ENCODE assay signal across 8 mouse cellular contexts in genomic region chr9:22002194-22003162, GRCm38 (mm10). TPM values are rescaled to one million over a fixed set of nuclear protein-coding genes. Genes with fewer than 3 reads are reported as not detected.
DNase-seq lines count a peak whose midpoint lies in the region; ATAC-seq and TF ChIP-seq lines count a peak whose summit lies in the region.

Ccdc151 (minus strand) TSS chr9:22002634.
Prkcsh (plus strand) TSS chr9:22002806.

- TF ChIP-seq CTCF in E14TG2a.4 (conservative IDR thresholded peaks at IDR 0.05; ENCODE audit: low read length): no peak
- TF ChIP-seq CTCF in heart, postnatal 0 days (IDR thresholded peaks at IDR 0.05; ENCODE audit: low read depth): no peak
- 0 out of 2 replicates have a peak, but pooled peaks have one; percentile 4 for TF ChIP-seq CTCF in testis, adult 2 months (IDR thresholded peaks at IDR 0.05; ENCODE audit: control insufficient read depth, insufficient read depth, insufficient replicate concordance, low read depth, low read length)

- TF ChIP-seq POLR2A in testis, adult 2 months (IDR thresholded peaks at IDR 0.05; ENCODE audit: control insufficient read depth, low read depth, low read length): peak; percentile 81

- peak within 1 kb of the TSS; percentile 95 for H3K4me3 ChIP-seq in E14TG2a.4 (replicated peaks; ENCODE audit: low read length)
- H3K4me3 ChIP-seq in forebrain, embryonic 12.5 days (replicated peaks): peak within 1 kb of the TSS; percentile 66
- peak within 1 kb of the TSS; percentile 67 for H3K4me3 ChIP-seq in heart, postnatal 0 days (ENCODE audit: low read depth, low read length)
- peak within 1 kb of the TSS; percentile 76 for H3K4me3 ChIP-seq in liver, embryonic 16.5 days (ENCODE audit: low read depth, low read length)
- peak within 1 kb of the TSS; percentile 75 for H3K4me3 ChIP-seq in neural tube, embryonic 13.5 days
- H3K4me3 ChIP-seq in testis, adult 2 months (ENCODE audit: control insufficient read depth, low read depth, low read length): peak within 1 kb of the TSS; percentile 83

- H3K4me2 ChIP-seq in forebrain, embryonic 12.5 days: peak within 1 kb of the TSS; percentile 85
- peak within 1 kb of the TSS; percentile 76 for H3K4me2 ChIP-seq in heart, postnatal 0 days (ENCODE audit: low read depth, low read length)
- H3K4me2 ChIP-seq in liver, embryonic 16.5 days (ENCODE audit: low read depth, low read length): peak within 1 kb of the TSS; percentile 90
- H3K4me2 ChIP-seq in neural tube, embryonic 13.5 days: peak within 1 kb of the TSS; percentile 94

- peak; percentile 99 for DNase-seq in c-Kit-positive CD71-positive TER-119-positive erythroid progenitor cells, embryonic 14.5 days (ENCODE audit: low spot score)
- peak; percentile 99 for DNase-seq in heart, postnatal 0 days (ENCODE audit: low spot score)
- DNase-seq in kidney, postnatal 4 days: peak; percentile 99 to 100

- peaks cover 48% of the 10 kb centered on the region for H3K4me1 ChIP-seq in E14TG2a.4 (replicated peaks; ENCODE audit: low read depth, low read length)
- H3K4me1 ChIP-seq in forebrain, embryonic 12.5 days: peaks cover 29% of the 10 kb centered on the region
- H3K4me1 ChIP-seq in heart, postnatal 0 days (ENCODE audit: control insufficient read depth, insufficient read depth): peaks cover 10% of the 10 kb centered on the region
- H3K4me1 ChIP-seq in liver, embryonic 16.5 days (ENCODE audit: control insufficient read depth, low read depth, low read length): peaks cover 15% of the 10 kb centered on the region
- H3K4me1 ChIP-seq in neural tube, embryonic 13.5 days (replicated peaks): peaks cover 50% of the 10 kb centered on the region
- H3K4me1 ChIP-seq in testis, adult 2 months (ENCODE audit: control insufficient read depth, insufficient read depth, low read length): peaks cover 9% of the 10 kb centered on the region

- 5% methylated on average over 57 of the region's 57 CpGs for WGBS in forebrain, embryonic 12.5 days
- 6% methylated on average over 57 of the region's 57 CpGs for WGBS in heart, postnatal 0 days
- WGBS in liver, embryonic 16.5 days (ENCODE audit: insufficient replicate concordance): 6% methylated on average over 57 of the region's 57 CpGs
- 6% methylated on average over 57 of the region's 57 CpGs for WGBS in neural tube, embryonic 13.5 days

- TF ChIP-seq EP300 in heart, postnatal 0 days (IDR thresholded peaks at IDR 0.05; ENCODE audit: low read depth): peak; percentile 39; the same call in 1 of the 2 replicates

- peak within 1 kb of the TSS; percentile 78 for H3K27ac ChIP-seq in forebrain, embryonic 12.5 days
- peak within 1 kb of the TSS; percentile 57 for H3K27ac ChIP-seq in heart, postnatal 0 days (ENCODE audit: low read depth)
- peak within 1 kb of the TSS; percentile 67 for H3K27ac ChIP-seq in liver, embryonic 16.5 days (ENCODE audit: low read length)
- peak within 1 kb of the TSS; percentile 81 for H3K27ac ChIP-seq in neural tube, embryonic 13.5 days (replicated peaks)
- H3K27ac ChIP-seq in testis, adult 2 months (ENCODE audit: control insufficient read depth, insufficient read depth, low read depth, low read length): peak within 1 kb of the TSS; percentile 92

- ATAC-seq in forebrain, embryonic 12.5 days (ENCODE audit: low FRiP score): peak; percentile 99
- ATAC-seq in heart, postnatal 0 days (ENCODE audit: insufficient read depth, low read depth): peak; percentile 98
- ATAC-seq in liver, embryonic 16.5 days (ENCODE audit: low read depth): peak; percentile 98
- ATAC-seq in neural tube, embryonic 13.5 days (ENCODE audit: low read depth): peak; percentile 99

- H3K27me3 ChIP-seq in E14TG2a.4 (ENCODE audit: insufficient read depth, low read length): no peaks in the 10 kb centered on the region
- no peaks in the 10 kb centered on the region for H3K27me3 ChIP-seq in forebrain, embryonic 12.5 days
- peaks cover 8% of the 10 kb centered on the region; the same call in 1 of the 2 replicates for H3K27me3 ChIP-seq in heart, postnatal 0 days (ENCODE audit: control insufficient read depth, insufficient read depth, low read length)
- H3K27me3 ChIP-seq in liver, embryonic 16.5 days (ENCODE audit: control insufficient read depth, insufficient read depth, low read depth, low read length): no peaks in the 10 kb centered on the region
- no peaks in the 10 kb centered on the region for H3K27me3 ChIP-seq in neural tube, embryonic 13.5 days
- H3K27me3 ChIP-seq in testis, adult 2 months (ENCODE audit: control insufficient read depth, insufficient read depth, low read length): no peaks in the 10 kb centered on the region

- H3K9me3 ChIP-seq in E14TG2a.4 (ENCODE audit: low read length): no peaks in the 10 kb centered on the region
- no peaks in the 10 kb centered on the region for H3K9me3 ChIP-seq in forebrain, embryonic 12.5 days
- no peaks in the 10 kb centered on the region for H3K9me3 ChIP-seq in heart, postnatal 0 days (replicated peaks; ENCODE audit: control insufficient read depth, low read length)
- H3K9me3 ChIP-seq in liver, embryonic 16.5 days (replicated peaks; ENCODE audit: control insufficient read depth, low read length): no peaks in the 10 kb centered on the region
- H3K9me3 ChIP-seq in neural tube, embryonic 13.5 days: no peaks in the 10 kb centered on the region

- H3K9ac ChIP-seq in forebrain, embryonic 12.5 days: peak within 1 kb of the TSS; percentile 80
- peak within 1 kb of the TSS; percentile 49 for H3K9ac ChIP-seq in heart, postnatal 0 days (replicated peaks; ENCODE audit: low read depth, low read length)
- H3K9ac ChIP-seq in liver, embryonic 16.5 days (ENCODE audit: low read depth, low read length): peak within 1 kb of the TSS; percentile 61
- H3K9ac ChIP-seq in neural tube, embryonic 13.5 days: peak within 1 kb of the TSS; percentile 83

- peaks cover 39% of the 10 kb centered on the region for H3K36me3 ChIP-seq in E14TG2a.4 (ENCODE audit: insufficient read depth, low read length)
- peaks cover 38% of the 10 kb centered on the region for H3K36me3 ChIP-seq in forebrain, embryonic 12.5 days (replicated peaks)
- peaks cover 33% of the 10 kb centered on the region for H3K36me3 ChIP-seq in heart, postnatal 0 days (replicated peaks; ENCODE audit: control insufficient read depth, insufficient read depth, low read length)
- peaks cover 5% of the 10 kb centered on the region for H3K36me3 ChIP-seq in liver, embryonic 16.5 days (ENCODE audit: control insufficient read depth, insufficient read depth)
- peaks cover 37% of the 10 kb centered on the region for H3K36me3 ChIP-seq in neural tube, embryonic 13.5 days
- H3K36me3 ChIP-seq in testis, adult 2 months (ENCODE audit: control insufficient read depth, insufficient read depth, low read length): peaks cover 2% of the 10 kb centered on the region

RNA-seq across cellular contexts. Expression of gene Ccdc151, which starts in this region (rescaled TPM):
- polyA plus RNA-seq in forebrain, embryonic 12.5 days (2016; fragmentation: Nextera tagmentation; extraction: Ambion mirVana): 5.0 and 5.3 TPM in 2 replicates
- total RNA-seq in heart, postnatal 0 days (2014; rRNA removed; ENCODE audit: low replicate concordance): 0.15 TPM in 1 of 2 replicates, not detected in the other
- 0.12 and 0.18 TPM in 2 replicates for polyA plus RNA-seq in heart, postnatal 0 days (2015; fragmentation: Nextera tagmentation; extraction: Ambion mirVana)
- 0.05 TPM in 1 of 2 replicates, not detected in the other for polyA plus RNA-seq in liver, embryonic 16.5 days (2015; fragmentation: Nextera tagmentation; extraction: Ambion mirVana)
- polyA plus RNA-seq in neural tube, embryonic 13.5 days (2015; fragmentation: Nextera tagmentation; extraction: Ambion mirVana): 3.2 and 3.8 TPM in 2 replicates
- polyA plus RNA-seq in testis, adult 2 months (2012; rRNA removed): 38.5 and 46.0 TPM in 2 replicates

RNA-seq across cellular contexts. Expression of gene Prkcsh, which starts in this region (rescaled TPM):
- polyA plus RNA-seq in forebrain, embryonic 12.5 days (2016; fragmentation: Nextera tagmentation; extraction: Ambion mirVana): 88.5 and 95.0 TPM in 2 replicates
- total RNA-seq in heart, postnatal 0 days (2014; rRNA removed; ENCODE audit: low replicate concordance): 49.0 and 58.2 TPM in 2 replicates
- polyA plus RNA-seq in heart, postnatal 0 days (2015; fragmentation: Nextera tagmentation; extraction: Ambion mirVana): 33.7 and 34.6 TPM in 2 replicates
- polyA plus RNA-seq in liver, embryonic 16.5 days (2015; fragmentation: Nextera tagmentation; extraction: Ambion mirVana): 51.2 and 52.5 TPM in 2 replicates
- 101 and 108 TPM in 2 replicates for polyA plus RNA-seq in neural tube, embryonic 13.5 days (2015; fragmentation: Nextera tagmentation; extraction: Ambion mirVana)
- polyA plus RNA-seq in testis, adult 2 months (2012; rRNA removed): 41.2 and 43.3 TPM in 2 replicates

Comparison
In these comparisons a context has a peak if more than half of its experiments do, and no peak if none do; other contexts are left out.
1. Peak in every context shown above with its lines: DNase-seq, ATAC-seq, H3K4me3 ChIP-seq and H3K27ac ChIP-seq.